ENCODE assay signal across 8 mouse cellular contexts in the genomic region with DNA sequence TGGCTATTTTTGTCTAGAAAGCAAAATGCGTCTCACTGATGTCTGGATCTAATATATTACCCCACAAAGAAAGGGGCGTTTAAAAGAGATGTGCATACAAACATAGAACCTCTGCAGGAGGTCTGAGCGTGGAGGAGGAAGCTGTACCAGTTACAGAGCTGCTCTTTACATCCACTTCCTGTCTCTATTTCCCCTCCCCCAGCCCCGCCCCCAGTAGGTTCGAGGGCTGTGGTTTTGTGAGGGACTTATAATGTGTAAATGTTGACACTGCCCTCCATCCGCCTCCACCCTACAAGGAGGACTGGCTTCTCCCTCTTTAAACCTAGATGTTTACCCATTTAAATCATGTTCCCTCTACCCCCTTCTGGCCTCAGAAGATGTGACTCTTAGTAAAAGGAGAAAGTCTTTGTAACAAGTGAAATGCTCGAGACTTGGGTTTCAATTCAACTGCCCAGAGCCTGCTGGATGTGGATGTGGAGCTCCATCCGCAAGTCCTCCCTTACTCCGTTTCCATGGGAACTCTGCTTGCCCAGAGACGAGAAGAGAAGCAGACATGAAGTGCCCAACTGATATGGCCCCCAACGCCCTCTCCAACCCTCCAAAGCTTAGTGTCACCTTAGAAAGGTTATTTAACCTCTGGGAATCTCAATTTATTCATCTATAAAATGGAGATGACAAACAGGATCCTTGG. TPM values are rescaled to one million over a fixed set of nuclear protein-coding genes. Genes with fewer than 3 reads are reported as not detected.
DNase-seq lines count a peak whose midpoint lies in the region; ATAC-seq and TF ChIP-seq lines count a peak whose summit lies in the region.

No protein-coding gene starts in this region.

- no peak overlapping the region for H3K27ac ChIP-seq in CH12.LX (ENCODE audit: insufficient read depth, low read depth)
- H3K27ac ChIP-seq in liver, embryonic 12.5 days = no peak overlapping the region; the same call in 1 of the 2 replicates
- peak overlapping the region; percentile 65 for H3K27ac ChIP-seq in small intestine, adult 2 months (ENCODE audit: insufficient read depth, low read depth, low read length)
- H3K27ac ChIP-seq in layer of hippocampus, adult 2 months = no peak overlapping the region

- no peak for TF ChIP-seq EP300 in CH12.LX (IDR thresholded peaks at IDR 0.05; ENCODE audit: low read length)

- peaks cover 3% of the 10 kb centered on the region for H3K9me3 ChIP-seq in CH12.LX (replicated peaks; ENCODE audit: low read length)
- H3K9me3 ChIP-seq in liver, embryonic 12.5 days (replicated peaks) = no peaks in the 10 kb centered on the region

- H3K36me3 ChIP-seq in CH12.LX (replicated peaks in 1 of 2; ENCODE audit: control insufficient read depth in 1 of 2, insufficient read depth in 1 of 2, low read length in 1 of 2) = peaks cover 42 to 90% of the 10 kb centered on the region in 2 experiments
- peaks cover 64% of the 10 kb centered on the region for H3K36me3 ChIP-seq in liver, embryonic 12.5 days
- H3K36me3 ChIP-seq in small intestine, adult 2 months (ENCODE audit: control insufficient read depth, insufficient read depth, low read length) = peaks cover 8% of the 10 kb centered on the region

- peaks cover 6 to 28% of the 10 kb centered on the region in 2 experiments; a peak in 3 of 4 replicates for H3K4me1 ChIP-seq in CH12.LX (ENCODE audit: control insufficient read depth in 1 of 2, insufficient read depth in 2 of 2)
- H3K4me1 ChIP-seq in liver, embryonic 12.5 days = peaks cover 17% of the 10 kb centered on the region; the same call in 1 of the 2 replicates
- H3K4me1 ChIP-seq in small intestine, adult 2 months (ENCODE audit: control insufficient read depth, insufficient read depth, insufficient read length, low read length) = no peaks in the 10 kb centered on the region; the same call in 1 of the 2 replicates

- no peak for TF ChIP-seq POLR2A in CH12.LX (IDR thresholded peaks at IDR 0.05; ENCODE audit: low read depth, low read length)
- TF ChIP-seq POLR2A in small intestine, adult 2 months (IDR thresholded peaks at IDR 0.05; ENCODE audit: low read depth, low read length) = no peak

- no peak for TF ChIP-seq RAD21 in CH12.LX (IDR thresholded peaks at IDR 0.05; ENCODE audit: low read depth, low read length)

- TF ChIP-seq CTCF in CH12.LX (conservative IDR thresholded peaks at IDR 0.05 in 1 of 2, IDR thresholded peaks at IDR 0.05 in 1 of 2; ENCODE audit: low read depth in 2 of 2, low read length in 2 of 2) = no peak
- TF ChIP-seq CTCF in small intestine, adult 2 months (IDR thresholded peaks at IDR 0.05; ENCODE audit: extremely low read depth, insufficient read length, insufficient replicate concordance, low read depth, low read length) = no peak
- TF ChIP-seq CTCF in layer of hippocampus, adult 2 months (conservative IDR thresholded peaks at IDR 0.05) = no peak

- no peaks in the 10 kb centered on the region for H3K27me3 ChIP-seq in CH12.LX (replicated peaks)
- no peaks in the 10 kb centered on the region for H3K27me3 ChIP-seq in liver, embryonic 12.5 days (replicated peaks)
- H3K27me3 ChIP-seq in small intestine, adult 2 months (ENCODE audit: control insufficient read depth, insufficient read depth, low read length) = no peaks in the 10 kb centered on the region

- peak; percentile 40 for ATAC-seq in liver, embryonic 12.5 days

- H3K9ac ChIP-seq in CH12.LX (ENCODE audit: insufficient read depth, low read depth) = no peak overlapping the region
- no peak overlapping the region for H3K9ac ChIP-seq in liver, embryonic 12.5 days

- WGBS in liver, embryonic 12.5 days (ENCODE audit: insufficient replicate concordance) = 39% methylated on average over 11 of the region's 11 CpGs
- 64% methylated on average over 11 of the region's 11 CpGs for WGBS in small intestine, adult 2 months

- peaks cover 9% of the 10 kb centered on the region for H3K79me2 ChIP-seq in CH12.LX (replicated peaks; ENCODE audit: control insufficient read depth, extremely low read depth, insufficient read depth, poor library complexity, severe bottlenecking)

- DNase-seq in A20 (ENCODE audit: low read depth, low spot score) (peak; percentile 38), CH12.LX (ENCODE audit: extremely low read depth) (peak; percentile 45)
- DNase-seq in left cerebral cortex, postnatal 25 days (ENCODE audit: low spot score in 2 of 2) = no peak
- no peak for DNase-seq in right cerebral cortex, postnatal 4 days
- DNase-seq in cerebellum, adult 18-20 months = no peak
- no peak for DNase-seq in layer of hippocampus, adult 2 months (ENCODE audit: low spot score in 2 of 2)

- H3K4me2 ChIP-seq in CH12.LX (ENCODE audit: insufficient read depth, low read depth, poor library complexity, severe bottlenecking) = no peak overlapping the region
- 0 out of 2 replicates have a peak overlapping the region, but pooled peaks have one; percentile 8 for H3K4me2 ChIP-seq in liver, embryonic 12.5 days

- no peak overlapping the region for H3K4me3 ChIP-seq in CH12.LX (replicated peaks in 1 of 3; ENCODE audit: low read depth in 2 of 3, low read length in 2 of 3, poor library complexity in 1 of 3)
- H3K4me3 ChIP-seq in liver, embryonic 12.5 days = no peak overlapping the region
- no peak overlapping the region for H3K4me3 ChIP-seq in small intestine, adult 2 months (ENCODE audit: low read depth, low read length)
- no peak overlapping the region for H3K4me3 ChIP-seq in layer of hippocampus, adult 2 months

- in situ Hi-C loops in CH12.LX (cut with MboI; ENCODE audit: low pct_ligation_motif_present, low pct_unique_long_range_greater_than_20kb, low sequenced_read_pairs) = no loop called here

- dilution Hi-C loops in CH12.LX (cut with MboI; ENCODE audit: extremely low pct_ligation_motif_present, extremely low pct_unique_long_range_greater_than_20kb, low sequenced_read_pairs) = no loop called here

- intact Hi-C loops in left cerebral cortex, postnatal 25 days (cut with DNase I) = no loop called here

TF ChIP-seq in CH12.LX, 34 proteins besides CTCF, POLR2A, EP300 and RAD21:
- no peak for TF ChIP-seq NELFE (IDR thresholded peaks at IDR 0.05; ENCODE audit: low read depth, low read length)
- no peak for TF ChIP-seq ZKSCAN1 (IDR thresholded peaks at IDR 0.05; ENCODE audit: borderline replicate concordance, low read depth, low read length)
- no peak for TF ChIP-seq JUND (conservative IDR thresholded peaks at IDR 0.05; ENCODE audit: low read depth, low read length)
- TF ChIP-seq ZC3H11A (IDR thresholded peaks at IDR 0.05; ENCODE audit: low read depth, low read length) = no peak
- TF ChIP-seq CHD2 (IDR thresholded peaks at IDR 0.05; ENCODE audit: low read length) = no peak
- TF ChIP-seq UBTF (IDR thresholded peaks at IDR 0.05; ENCODE audit: low read depth, low read length) = no peak
- no peak for TF ChIP-seq JUN (IDR thresholded peaks at IDR 0.05; ENCODE audit: insufficient read depth, low read depth, low read length)
- TF ChIP-seq HCFC1 (IDR thresholded peaks at IDR 0.05; ENCODE audit: low read depth, low read length) = no peak

RNA-seq across cellular contexts. Expression of a gene that starts 43.7 kb away (rescaled TPM):
- total RNA-seq in CH12.LX (2012; rRNA removed) (39.1 and 39.4 TPM in 2 replicates), CH12.LX (2014; rRNA removed) (18.8 and 22.5 TPM in 2 replicates)
- polyA plus RNA-seq in CH12.LX (2012; ENCODE audit: insufficient read length, low read depth) = 70.3 and 79.0 TPM in 2 replicates
- polyA plus RNA-seq in liver, embryonic 12.5 days (2016; fragmentation: Nextera tagmentation; extraction: Ambion mirVana) = 41.1 and 43.1 TPM in 2 replicates
- 6.6 and 15.0 TPM in 2 replicates for polyA plus RNA-seq in small intestine, adult 2 months (2012; rRNA removed)
- total RNA-seq in left cerebral cortex, postnatal 25 days (2021) = 100 to 1,000 TPM in 1 of 2 experiments, 10 to 100 TPM in 1; 98.2 to 103 TPM
- total RNA-seq in layer of hippocampus, adult 2 months (2021) = 10 to 100 TPM; 78.9 to 80.9 TPM

Comparison
In these comparisons a context has a peak if more than half of its experiments do, and no peak if none do; other contexts are left out.
1. DNase-seq: peak in A20 (single experiment) and CH12.LX (single experiment); none in left cerebral cortex, postnatal 25 days (0 of 2), right cerebral cortex, postnatal 4 days (single experiment), cerebellum, adult 18-20 months (0 of 2) and layer of hippocampus, adult 2 months (0 of 2).